Mouse (Mus musculus): ENCODE measurements around the gene Hspa4.

Hspa4 gene

DNA sequence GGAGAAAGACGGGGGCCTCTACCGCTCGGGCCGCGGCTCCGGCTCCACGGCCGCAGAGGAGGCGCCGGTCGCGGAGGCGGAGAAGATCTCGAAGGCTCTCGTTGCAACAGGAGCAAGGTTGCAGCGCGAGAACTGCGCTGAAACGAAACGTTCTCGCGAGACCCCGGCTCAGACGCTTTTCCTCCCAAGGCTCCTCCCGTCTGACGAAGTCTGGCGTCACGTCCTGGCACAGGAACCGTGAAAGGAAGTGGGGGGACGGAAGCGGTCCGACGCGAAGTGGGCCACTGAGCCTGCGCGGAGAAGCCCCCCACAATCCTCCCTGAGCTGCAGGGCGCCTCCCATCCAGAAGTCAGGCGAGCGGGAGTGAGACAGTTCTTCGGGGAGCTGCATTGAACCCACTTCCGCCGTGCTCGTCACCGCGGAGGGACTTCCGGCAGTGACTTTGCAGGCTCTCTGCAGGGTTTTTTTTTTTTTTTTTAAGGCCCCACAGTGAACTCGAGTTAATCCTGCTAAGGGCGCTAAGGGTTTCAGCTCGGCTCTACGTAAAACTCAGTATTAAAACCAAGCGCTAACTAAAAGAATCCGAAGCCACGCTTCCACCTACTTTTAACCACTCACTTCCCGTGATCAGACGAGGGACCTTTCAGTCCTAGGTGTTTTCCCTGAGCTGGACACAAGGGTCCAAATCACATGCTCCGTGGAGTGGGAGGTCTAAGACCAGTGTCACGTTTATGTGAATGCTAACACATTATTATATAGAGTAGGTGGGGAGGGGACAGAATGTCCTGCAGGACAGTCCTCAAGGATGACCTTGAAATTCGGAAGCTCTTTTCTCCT is at the start of gene Hspa4:
Hspa4 (minus strand) TSS at position 128 of the 837 bp plus-strand sequence.
- WGBS: under 1% methylated on average over 58 of the region's 58 CpGs

DNA sequence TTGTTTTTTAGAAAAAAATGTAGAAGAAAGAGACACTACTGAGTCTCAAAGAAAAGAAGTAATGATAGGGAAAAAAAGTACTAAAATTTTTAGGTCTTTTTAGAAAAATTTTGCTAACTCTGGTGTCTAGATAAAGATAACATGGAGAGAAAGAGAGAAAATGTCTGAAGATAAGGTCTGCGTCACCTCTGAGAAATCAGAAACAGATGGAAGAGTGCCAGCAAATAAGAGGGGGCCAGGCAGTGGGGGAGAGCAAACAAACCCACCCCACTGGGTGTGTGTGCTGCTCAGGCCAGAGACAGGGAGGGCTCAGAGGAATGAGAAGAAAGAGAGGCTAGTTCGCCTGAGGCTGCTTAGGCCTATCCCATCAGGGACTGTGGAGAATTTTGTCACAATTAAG is 45.5 kb upstream of the Hspa4 start:
- 86% methylated on average over 2 of the region's 2 CpGs for WGBS

DNA sequence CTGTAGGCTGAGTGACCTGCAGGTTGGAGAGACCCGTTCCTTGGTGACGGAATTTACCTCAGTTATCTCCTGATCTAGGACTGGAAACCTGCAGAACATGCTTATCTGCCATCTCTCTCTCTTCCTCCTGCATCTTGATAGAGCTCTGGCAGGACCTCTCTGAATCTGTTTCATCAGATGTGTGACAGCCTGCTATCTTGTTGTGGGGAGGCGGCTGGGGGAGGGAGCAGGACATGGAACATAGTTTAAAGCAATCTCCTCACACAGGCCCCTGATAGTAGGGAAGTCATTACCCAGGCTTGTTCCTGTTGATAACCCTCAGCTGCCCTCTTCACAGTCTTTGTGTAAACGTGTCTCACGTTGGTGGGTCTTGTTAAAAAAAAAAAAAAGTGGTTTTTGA is 45.1 kb upstream of the Hspa4 start:
- WGBS: 77% methylated on average over 5 of the region's 5 CpGs

DNA sequence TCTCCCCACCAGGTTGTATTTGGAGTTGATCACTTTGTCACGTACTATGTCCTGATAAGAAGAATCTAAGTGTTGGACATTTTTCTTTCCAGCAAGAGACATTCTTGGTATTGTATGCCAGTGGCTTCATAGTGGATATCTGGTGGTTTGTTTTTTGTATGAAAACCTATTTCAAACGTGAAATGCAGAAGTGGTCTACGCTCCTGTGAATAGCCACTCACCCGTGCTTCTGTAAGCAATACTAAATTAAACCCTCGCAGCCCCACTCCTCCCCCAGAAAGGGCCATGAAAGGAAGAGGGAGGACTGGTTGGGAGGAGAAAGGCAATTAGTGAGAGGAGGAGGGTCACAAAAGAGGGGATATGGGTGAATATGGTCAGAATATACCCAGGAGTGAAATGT is 42.5 kb upstream of the Hspa4 start:
- WGBS: 47% methylated on average over 5 of the region's 5 CpGs

DNA sequence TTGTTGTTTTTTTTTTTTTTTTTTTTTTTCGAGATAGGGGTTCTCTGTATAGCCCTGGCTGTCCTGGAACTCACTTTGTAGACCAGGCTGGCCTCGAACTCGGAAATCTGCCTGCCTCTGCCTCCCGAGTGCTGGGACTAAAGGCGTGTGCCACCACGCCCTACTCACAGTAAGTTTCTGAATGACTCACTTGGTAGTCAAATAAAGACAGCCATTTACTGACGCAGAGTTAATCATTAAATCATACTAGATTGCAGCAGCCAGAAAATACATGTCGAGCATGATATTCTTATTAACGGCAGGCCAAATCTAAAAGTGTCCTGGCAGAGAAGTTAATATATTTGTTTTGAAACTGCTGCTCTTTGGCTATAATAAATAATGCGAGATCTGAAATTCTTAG is 40.8 kb upstream of the Hspa4 start:
- WGBS: 89% methylated on average over 10 of the region's 10 CpGs

DNA sequence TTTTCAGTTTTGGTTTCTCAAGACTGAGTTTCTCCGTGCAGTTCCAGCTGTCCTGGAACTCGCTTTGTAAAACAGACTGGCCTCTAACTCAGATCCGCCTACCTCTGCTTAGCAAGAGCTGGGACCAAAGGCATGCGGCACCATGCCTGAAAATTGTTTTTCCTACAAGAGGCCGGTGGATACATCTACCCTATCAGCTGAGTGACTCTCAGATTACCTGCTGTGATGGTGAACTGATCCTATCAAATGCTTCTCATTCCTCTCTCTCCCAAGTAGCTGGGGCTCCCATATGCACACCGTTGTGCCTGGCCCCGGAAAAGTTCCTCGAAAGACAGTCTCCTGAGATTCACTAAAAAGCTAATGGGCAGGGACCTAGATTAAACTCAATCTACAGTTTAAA is 37.4 kb upstream of the Hspa4 start:
- 68% methylated on average over 8 of the region's 8 CpGs for WGBS

DNA sequence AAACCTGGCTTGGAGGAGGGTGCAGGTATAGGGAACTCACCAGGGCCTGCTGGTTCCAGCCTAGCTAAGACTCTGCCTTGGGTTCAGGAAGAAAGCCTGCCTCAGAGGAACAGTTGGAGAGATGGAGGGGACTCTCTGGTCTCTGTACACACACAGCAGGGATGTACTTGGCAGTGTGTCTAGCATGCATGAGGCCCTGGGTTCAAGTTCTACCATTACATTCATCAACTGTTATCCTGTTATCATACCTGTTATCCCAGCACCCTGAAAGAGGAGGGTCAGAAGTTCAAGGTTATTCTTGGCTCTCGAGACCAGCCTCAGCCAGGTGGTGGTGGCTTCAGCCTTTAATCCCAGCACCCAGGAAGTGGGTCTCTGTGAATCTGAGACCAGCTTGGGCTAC is 36.7 kb upstream of the Hspa4 start:
- 91% methylated on average over 1 of the region's 1 CpGs for WGBS

DNA sequence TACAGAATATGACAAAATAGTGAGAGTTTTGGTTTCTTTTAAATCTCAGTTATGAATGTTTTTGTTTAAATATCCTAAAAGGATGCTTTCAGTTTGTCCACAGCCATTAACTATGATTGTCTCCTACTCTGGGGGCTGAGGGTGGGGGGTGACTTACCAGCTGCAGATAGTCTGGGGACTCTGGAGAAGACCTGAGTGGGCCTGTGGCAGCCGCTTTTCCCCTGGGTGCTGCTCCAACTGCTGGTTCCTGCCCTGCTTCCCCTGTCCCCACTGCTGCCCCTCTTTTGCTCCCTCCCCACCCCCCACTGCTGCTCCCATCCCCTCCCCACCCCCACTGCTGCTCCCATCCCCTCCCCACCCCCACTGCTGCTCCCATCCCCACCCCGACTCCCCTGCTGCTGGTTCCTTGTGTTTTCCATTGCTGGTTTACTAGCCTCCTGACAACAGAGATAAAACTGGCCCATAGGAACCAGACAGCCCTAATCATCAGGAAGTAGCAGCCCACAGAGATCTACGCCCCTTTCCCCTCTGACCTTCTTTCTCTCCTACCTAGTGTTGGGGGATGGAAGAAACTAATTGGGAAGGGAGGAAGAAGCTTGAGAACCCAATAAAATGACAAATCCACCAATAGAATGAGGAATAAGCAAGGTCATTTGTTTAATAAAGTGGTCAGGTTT is 35.4 kb upstream of the Hspa4 start:
- 82% methylated on average over 3 of the region's 3 CpGs for WGBS

DNA sequence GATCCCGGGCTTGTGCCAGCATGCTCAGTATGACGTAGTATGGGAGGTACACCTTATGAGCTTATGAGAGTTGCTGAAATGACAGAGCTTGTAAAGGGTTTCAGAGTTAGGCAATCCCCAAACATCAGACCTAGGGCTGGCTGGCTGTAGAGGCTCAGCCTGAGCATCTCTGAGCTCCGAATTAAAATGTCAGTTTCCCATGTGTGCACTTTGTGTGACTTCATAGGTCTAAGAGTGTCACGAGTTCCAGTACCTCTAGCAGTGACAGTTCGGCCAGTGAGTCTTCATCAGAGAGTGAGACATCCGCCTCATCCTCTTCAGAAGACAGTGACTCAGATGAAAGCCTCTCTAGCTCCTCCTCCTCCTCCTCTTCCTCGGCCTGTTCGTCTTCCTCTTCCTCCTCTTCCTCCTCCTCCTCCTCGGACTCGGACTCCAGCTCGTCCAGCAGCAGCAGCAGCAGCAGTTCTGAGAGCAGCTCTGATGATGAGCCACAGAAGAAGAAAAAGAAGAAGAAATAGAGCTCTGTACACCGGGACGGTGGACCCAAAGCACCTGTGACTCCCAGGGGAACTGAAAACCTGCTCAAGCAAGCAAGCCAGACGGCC is 31.9 kb upstream of the Hspa4 start:
- 85% methylated on average over 14 of the region's 14 CpGs for WGBS

DNA sequence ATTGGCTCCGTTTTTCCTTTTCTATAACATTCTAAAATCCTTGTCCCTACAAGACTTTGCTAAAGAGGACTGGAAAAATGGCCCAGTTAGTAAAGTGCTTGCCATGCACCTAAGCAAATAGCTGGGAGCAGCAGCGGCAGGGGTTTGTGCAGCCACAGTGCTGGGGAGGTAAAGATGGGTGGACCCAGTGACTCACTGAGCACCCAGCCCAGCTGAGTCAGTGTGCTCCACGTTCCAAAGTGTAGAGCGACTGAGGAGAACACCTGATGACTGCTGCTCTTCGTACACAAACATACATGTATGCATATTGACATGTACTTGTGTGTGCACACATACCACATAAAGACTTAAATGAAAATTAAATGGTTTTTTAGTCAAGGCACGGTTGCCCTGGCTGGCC is 30.9 kb upstream of the Hspa4 start:
- 86% methylated on average over 6 of the region's 6 CpGs for WGBS

DNA sequence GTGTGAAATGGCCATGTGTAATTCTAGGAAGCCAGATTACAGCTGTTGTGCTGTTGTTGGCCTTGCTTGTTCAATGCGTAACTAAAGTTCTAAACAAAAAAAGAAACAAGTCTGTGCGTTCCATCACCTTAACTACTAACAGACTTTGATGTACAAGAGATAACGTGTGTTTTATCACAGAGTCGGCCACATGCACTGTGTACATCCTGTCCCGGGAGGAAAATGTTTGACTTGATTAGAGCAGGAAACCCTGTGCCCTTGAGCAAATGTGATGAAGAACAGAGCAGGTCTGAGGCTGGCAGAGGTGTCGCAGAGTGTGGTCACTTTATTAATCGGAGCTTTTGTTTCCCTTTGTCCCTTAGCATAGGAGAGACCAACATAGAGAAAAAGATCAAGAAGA is 30.1 kb upstream of the Hspa4 start:
- WGBS: 85% methylated on average over 7 of the region's 7 CpGs

DNA sequence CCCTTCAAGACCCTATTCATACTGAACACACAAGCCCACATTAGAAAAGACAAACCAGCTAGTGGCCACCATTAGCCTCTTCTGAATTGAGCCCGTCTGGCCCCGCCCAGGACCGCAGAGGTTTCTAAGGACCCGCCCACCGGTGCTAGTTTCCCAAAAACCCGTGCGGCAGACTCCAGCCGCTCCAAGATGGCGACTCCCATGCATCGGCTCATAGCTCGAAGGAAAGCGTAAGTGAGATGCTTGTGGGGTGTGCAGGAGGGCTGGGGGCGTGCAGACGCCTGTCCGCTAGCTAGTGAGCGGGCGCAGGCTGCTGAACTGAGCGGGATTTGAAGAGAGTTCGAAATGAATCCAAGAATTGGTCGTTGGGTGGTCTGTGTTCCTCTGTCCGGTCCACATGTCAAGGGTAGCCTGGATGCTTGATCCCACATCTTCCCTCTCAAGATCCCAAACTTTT is 24.3 kb upstream of the Hspa4 start, which contains the start of gene Zcchc10:
Zcchc10 (plus strand) TSS at position 168 of the 457 bp plus-strand sequence.
- WGBS: under 1% methylated on average over 21 of the region's 21 CpGs

DNA sequence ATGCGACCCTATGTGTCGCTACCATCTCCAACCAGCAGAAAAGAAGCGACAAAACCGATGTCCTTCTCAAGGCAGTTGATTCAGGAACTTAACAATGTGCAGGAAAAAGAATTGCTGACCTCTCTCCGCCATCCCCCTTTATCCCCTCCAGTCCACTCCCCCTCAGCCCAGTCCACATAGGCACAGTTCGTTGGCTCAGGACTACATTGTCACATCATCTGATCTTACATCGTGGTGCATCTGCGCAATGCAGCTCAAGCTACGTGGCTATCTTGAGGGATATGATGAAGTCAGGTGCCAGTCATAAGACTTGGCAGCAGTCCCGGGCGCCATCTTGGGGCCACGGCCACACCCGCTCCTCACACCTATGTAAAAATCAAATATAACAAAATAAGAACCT is 19.6 kb upstream of the Hspa4 start:
- 96% methylated on average over 13 of the region's 13 CpGs for WGBS

DNA sequence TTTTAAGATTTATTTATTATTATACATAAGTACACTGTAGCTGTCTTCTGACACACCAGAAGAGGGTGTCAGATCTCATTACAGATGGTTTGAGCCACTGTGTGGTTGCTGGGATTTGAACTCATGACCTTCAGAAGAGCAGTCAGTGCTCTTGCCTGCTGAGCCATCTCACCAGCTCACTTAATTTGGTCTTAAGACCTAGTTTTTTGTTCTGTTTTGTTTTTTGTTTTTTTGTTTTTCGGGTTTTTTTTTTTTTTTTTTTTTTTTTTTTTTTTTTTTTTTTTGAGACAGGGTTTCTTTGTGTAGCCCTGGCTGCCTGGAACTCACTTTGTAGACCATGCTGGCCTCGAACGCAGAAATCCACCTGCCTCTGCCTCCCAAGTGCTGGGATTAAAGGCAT is 18.3 kb upstream of the Hspa4 start:
- WGBS: 93% methylated on average over 3 of the region's 3 CpGs

DNA sequence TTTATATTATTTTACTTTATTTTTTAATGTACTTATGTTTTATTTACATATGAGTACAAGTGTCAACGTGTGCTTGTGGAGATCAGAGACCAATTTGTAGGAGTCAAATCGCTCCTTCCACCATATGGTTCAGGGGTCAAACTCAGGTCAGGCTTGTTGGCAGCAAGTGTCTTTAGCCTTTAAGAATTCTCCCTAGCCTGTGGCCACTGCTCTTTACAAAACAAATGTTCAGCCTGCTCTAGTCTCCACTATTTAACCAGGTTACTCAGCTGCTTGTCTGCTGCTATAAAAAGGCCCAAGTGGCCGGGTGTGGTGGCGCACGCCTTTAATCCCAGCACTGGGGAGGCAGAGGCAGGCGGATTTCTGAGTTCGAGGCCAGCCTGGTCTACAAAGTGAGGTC is 17.8 kb upstream of the Hspa4 start:
- 88% methylated on average over 7 of the region's 7 CpGs for WGBS

DNA sequence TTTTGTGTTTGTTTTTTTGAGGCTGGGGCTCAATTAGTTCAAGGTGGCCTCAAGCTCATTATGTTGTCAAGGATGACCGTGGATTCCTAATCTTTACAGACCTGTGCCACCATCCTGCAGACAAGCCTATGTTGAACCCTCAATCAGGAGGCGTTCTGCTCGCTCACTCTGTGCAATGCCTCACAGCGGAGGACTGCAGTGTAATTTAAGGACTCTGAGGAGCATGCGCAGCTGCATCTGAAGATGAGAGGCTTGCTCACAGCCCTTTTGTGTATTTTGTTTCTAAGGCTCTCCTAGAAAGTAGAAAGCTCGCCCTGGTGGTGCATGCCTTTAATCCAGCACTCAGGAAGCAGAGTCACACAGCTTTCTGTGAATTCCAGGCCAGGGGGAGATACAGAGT is 16.7 kb upstream of the Hspa4 start:
- 39% methylated on average over 6 of the region's 6 CpGs for WGBS

DNA sequence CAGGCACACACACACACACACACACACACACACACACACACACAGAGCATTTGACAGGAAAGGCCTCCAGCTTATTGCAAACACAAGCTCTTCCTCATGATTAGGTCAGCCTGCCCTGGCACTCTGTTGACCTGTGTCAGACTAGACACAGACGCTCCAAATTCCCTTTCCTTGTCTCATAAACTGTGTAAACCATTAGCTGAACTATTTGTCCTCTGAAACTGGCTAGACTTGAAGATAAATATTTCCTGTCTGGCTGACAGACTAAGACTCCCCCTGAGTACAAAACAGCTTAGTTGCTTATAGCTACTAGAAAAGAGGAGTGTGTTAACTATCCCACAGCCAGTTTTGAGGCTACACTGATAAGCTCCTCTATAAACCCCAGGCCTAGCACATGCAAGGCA is 14.5 kb upstream of the Hspa4 start:
- 67% methylated on average over 1 of the region's 1 CpGs for WGBS

DNA sequence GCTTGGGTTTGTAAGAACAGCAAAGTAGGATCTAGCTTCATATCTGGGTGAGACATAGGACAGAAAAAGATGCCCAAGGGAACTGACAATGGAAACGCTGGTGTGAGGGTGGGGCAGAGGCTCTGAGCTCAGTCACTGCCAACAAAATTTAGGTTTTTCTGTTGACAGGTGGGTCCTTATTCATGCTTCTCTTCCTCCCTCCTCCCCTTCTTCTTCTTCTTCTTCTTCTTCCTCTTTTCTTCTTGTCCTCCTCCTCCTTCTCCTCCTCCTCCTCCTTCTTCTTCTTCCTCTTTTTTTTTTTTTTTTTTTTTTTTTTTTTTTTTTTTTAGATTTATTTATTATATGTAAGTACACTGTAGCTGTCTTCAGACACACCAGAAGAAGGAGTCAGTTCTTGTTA is 12.6 kb upstream of the Hspa4 start:
- WGBS: 96% methylated on average over 1 of the region's 1 CpGs

DNA sequence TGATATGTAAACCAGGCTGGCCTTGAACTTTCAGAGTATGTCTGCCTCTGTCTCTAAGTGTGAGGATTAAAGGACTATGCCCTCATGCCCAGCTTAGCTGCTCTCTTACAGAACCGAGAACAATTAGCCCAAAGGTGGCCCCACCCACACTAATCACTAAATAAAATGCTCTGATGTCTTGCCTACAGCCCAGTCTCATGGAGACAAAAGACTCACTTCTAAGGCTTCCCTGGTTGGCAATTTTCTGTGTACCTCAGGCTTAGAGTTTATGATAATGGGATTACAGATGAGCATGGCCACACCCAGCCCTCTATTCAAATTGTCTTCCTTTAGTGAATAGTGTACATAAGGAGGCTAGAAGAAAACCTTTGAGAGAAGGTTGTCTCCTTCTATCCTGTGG is 11.1 kb upstream of the Hspa4 start:
- WGBS: 58% methylated on average over 1 of the region's 1 CpGs

DNA sequence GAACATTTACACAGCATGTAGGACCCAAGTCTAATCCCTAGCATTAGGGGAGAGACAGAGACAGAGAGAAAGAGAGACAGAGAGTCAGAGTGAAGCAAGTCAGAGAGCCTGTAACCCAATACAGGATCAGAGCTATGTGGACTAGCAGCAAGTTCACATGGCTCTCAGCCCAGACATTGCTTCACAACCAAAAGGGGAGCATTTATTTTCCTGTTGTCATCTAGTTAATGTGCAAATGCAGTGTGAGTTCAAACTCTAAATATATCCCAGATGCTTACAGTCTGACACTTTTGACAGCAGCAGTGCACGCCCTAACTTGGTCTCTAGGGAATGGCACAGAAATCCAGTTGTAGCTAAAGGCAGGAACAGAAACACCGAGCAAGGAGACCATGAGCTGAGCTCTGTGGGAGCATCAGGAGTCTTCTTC is 8.6 kb upstream of the Hspa4 start:
- 32% methylated on average over 2 of the region's 2 CpGs for WGBS

DNA sequence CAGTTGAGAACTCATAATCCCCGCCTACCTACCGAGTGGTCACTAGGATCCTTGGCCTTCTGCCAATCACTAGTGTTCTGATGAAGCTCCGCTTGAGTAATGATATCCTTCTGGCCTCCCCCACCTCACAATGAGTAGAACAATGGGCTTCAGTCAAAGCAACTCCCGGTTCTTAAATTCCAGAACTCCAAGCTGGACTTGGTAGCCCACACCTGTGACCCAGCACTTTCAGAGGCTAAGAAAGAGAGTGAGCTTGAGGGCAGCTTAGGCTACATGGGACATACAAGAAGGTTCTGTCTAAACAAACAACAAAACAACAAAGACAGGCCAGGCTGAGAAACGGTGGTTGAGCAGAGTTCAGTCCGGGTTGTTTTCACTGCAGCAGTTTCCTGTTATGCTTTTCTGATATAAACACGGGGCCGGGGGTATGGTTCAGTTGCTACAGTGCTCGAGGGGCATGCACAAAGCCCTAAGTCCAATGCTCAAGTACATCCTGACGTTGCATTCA is 7.4 kb upstream of the Hspa4 start:
- WGBS: 53% methylated on average over 10 of the region's 10 CpGs

DNA sequence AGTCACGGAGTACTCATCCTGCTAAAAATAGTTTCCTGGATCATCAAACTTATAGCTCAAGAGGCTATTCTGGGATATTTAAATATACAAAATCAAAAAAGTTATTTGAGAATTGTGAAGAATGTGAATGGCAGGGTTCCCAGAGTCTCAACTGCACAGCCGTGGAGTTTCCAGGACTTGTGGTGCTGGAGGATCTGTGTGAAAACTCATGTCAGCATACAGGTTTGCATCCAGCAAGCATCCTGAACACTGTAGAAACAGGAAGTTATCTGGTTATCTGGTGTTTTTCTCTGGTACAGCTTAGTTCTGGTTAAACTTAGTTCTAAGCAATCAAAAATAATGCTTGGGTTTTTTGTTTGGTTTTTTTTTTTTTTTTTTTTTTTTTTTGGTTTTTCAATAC is 6.7 kb upstream of the Hspa4 start:
- WGBS: 29% methylated on average over 2 of the region's 2 CpGs

Measured in cerebral cortex, adult 2 months (tissue).